Mouse (Mus musculus) CH12.LX (cell line): ENCODE data around the gene Pak2. TPM values are rescaled to one million over a fixed set of nuclear protein-coding genes. Genes with fewer than 3 reads are reported as not detected.

ENCODE experiments used
- DNase-seq: peaks from one replicate; pipeline ENCODE4 v3.0.0-alpha.2; 2013; ENCODE audit errors: extremely low read depth
- H3K27ac ChIP-seq: 2 replicates; pipeline ENCODE4 v1.5.1; 2012; ENCODE audit warnings: low read depth, mild to moderate bottlenecking, control low read depth, moderate library complexity; ENCODE audit not compliant: insufficient read depth
- H3K27me3 ChIP-seq: replicated peaks from 2 replicates; pipeline ENCODE3; 2012; ENCODE audit warnings: inconsistent platforms
- H3K36me3 ChIP-seq, 2 experiments: replicated peaks in 1 of 2; 2 replicates each; pipeline versions ENCODE3 to v1.6.1; 2012; ENCODE audit warnings: inconsistent platforms in 1 of 2, low read length in 1 of 2, mild to moderate bottlenecking in 1 of 2, mixed read lengths in 1 of 2, moderate library complexity in 1 of 2; ENCODE audit not compliant: control insufficient read depth in 1 of 2, insufficient read depth in 1 of 2
- H3K4me1 ChIP-seq, 2 experiments: 2 replicates each; pipeline ENCODE4 v1.6.1; 2012; ENCODE audit warnings: inconsistent platforms in 1 of 2, moderate library complexity in 1 of 2; ENCODE audit not compliant: insufficient read depth in 2 of 2, control insufficient read depth in 1 of 2
- H3K4me2 ChIP-seq: 2 replicates; pipeline ENCODE4 v1.6.1; 2012; ENCODE audit warnings: low read depth, mild to moderate bottlenecking, control low read depth; ENCODE audit not compliant: poor library complexity, insufficient read depth, severe bottlenecking
- H3K4me3 ChIP-seq, 3 experiments: fragments of 150-350 bp in 1 of 3; sonication (generic) in 1 of 3; replicated peaks in 1 of 3; 2 replicates each; pipeline versions ENCODE3 to v1.5.1; 2011 to 2012; ENCODE audit warnings: low read depth in 2 of 3, low read length in 2 of 3, mild to moderate bottlenecking in 2 of 3, moderate library complexity in 2 of 3, control low read depth in 1 of 3, improper control_type of control experiment in 1 of 3, inconsistent platforms in 1 of 3, mixed read lengths in 1 of 3; ENCODE audit not compliant: poor library complexity in 1 of 3
- H3K79me2 ChIP-seq: replicated peaks from 2 replicates; pipeline ENCODE4 v1.6.1; 2012; ENCODE audit warnings: mild to moderate bottlenecking, moderate library complexity; ENCODE audit not compliant: control insufficient read depth, poor library complexity, insufficient read depth, severe bottlenecking; ENCODE audit errors: extremely low read depth
- H3K9ac ChIP-seq: 2 replicates; pipeline ENCODE4 v1.6.1; 2012; ENCODE audit warnings: low read depth, mild to moderate bottlenecking, control low read depth, moderate library complexity; ENCODE audit not compliant: insufficient read depth
- H3K9me3 ChIP-seq: replicated peaks from 2 replicates; pipeline ENCODE3; 2012; ENCODE audit warnings: low read length, inconsistent platforms, mixed read lengths
- BHLHE40 ChIP-seq: IDR thresholded peaks from 2 replicates; pipeline ENCODE4 v1.6.1; 2011; ENCODE audit warnings: mild to moderate bottlenecking, low read depth, low read length, improper control_type of control experiment
- CHD1 ChIP-seq: IDR thresholded peaks from 2 replicates; pipeline ENCODE4 v1.6.1; 2012; ENCODE audit warnings: low read depth, low read length, improper control_type of control experiment, inconsistent platforms
- CHD2 ChIP-seq: IDR thresholded peaks from 2 replicates; pipeline ENCODE4 v1.6.1; 2011; ENCODE audit warnings: low read length, improper control_type of control experiment
- CTCF ChIP-seq, 2 experiments: IDR thresholded peaks in 1 of 2; conservative IDR thresholded peaks in 1 of 2; 2 replicates each; pipeline ENCODE4 v1.5.1; 2011 to 2012; ENCODE audit warnings: low read depth in 2 of 2, low read length in 2 of 2, improper control_type of control experiment in 1 of 2, inconsistent platforms in 1 of 2, mild to moderate bottlenecking in 1 of 2, moderate library complexity in 1 of 2
- E2F4 ChIP-seq: IDR thresholded peaks from 2 replicates; pipeline ENCODE4 v1.6.1; 2011; ENCODE audit warnings: low read depth, low read length, improper control_type of control experiment; ENCODE audit not compliant: insufficient replicate concordance
- ELF1 ChIP-seq: IDR thresholded peaks from 2 replicates; pipeline ENCODE4 v1.6.1; 2014; ENCODE audit warnings: low read depth, mild to moderate bottlenecking, inconsistent platforms, low read length, improper control_type of control experiment
- EP300 ChIP-seq: IDR thresholded peaks from 2 replicates; pipeline ENCODE4 v1.6.1; 2011; ENCODE audit warnings: low read length, improper control_type of control experiment
- ETS1 ChIP-seq: conservative IDR thresholded peaks from 2 replicates; pipeline ENCODE4 v1.6.1; 2012; ENCODE audit warnings: low read depth, mild to moderate bottlenecking, inconsistent platforms, low read length, improper control_type of control experiment, moderate library complexity
- GABPA ChIP-seq: IDR thresholded peaks from 2 replicates; pipeline ENCODE4 v1.6.1; 2012; ENCODE audit warnings: low read depth, low read length, improper control_type of control experiment, inconsistent platforms; ENCODE audit not compliant: insufficient replicate concordance
- HCFC1 ChIP-seq: IDR thresholded peaks from 2 replicates; pipeline ENCODE4 v1.6.1; 2012; ENCODE audit warnings: low read depth, mild to moderate bottlenecking, inconsistent platforms, low read length, improper control_type of control experiment
- IRF4 ChIP-seq: IDR thresholded peaks from 2 replicates; pipeline ENCODE4 v1.6.1; 2014; ENCODE audit warnings: low read depth, mild to moderate bottlenecking, inconsistent platforms, low read length, improper control_type of control experiment
- JUN ChIP-seq: IDR thresholded peaks from 2 replicates; pipeline ENCODE4 v1.6.1; 2011; ENCODE audit warnings: low read depth, mild to moderate bottlenecking, low read length, improper control_type of control experiment, moderate library complexity; ENCODE audit not compliant: insufficient read depth
- JUND ChIP-seq: conservative IDR thresholded peaks from 2 replicates; pipeline ENCODE4 v1.6.1; 2011; ENCODE audit warnings: low read depth, low read length, improper control_type of control experiment
- KAT2A ChIP-seq: IDR thresholded peaks from 2 replicates; pipeline ENCODE4 v1.6.1; 2012; ENCODE audit warnings: low read length, improper control_type of control experiment, inconsistent platforms; ENCODE audit not compliant: insufficient replicate concordance
- MAFK ChIP-seq: IDR thresholded peaks from 2 replicates; pipeline ENCODE4 v1.6.1; 2011; ENCODE audit warnings: low read length, improper control_type of control experiment; ENCODE audit not compliant: insufficient replicate concordance
- MAX ChIP-seq: IDR thresholded peaks from 2 replicates; pipeline ENCODE4 v1.6.1; 2011; ENCODE audit warnings: low read length, improper control_type of control experiment
- MAZ ChIP-seq: IDR thresholded peaks from 2 replicates; pipeline ENCODE4 v1.6.1; 2012; ENCODE audit warnings: low read depth, mild to moderate bottlenecking, inconsistent platforms, low read length, improper control_type of control experiment, moderate library complexity
- MEF2A ChIP-seq: IDR thresholded peaks from 2 replicates; pipeline ENCODE4 v1.6.1; 2014; ENCODE audit warnings: low read depth, mild to moderate bottlenecking, inconsistent platforms, low read length, improper control_type of control experiment, borderline replicate concordance
- MXI1 ChIP-seq: IDR thresholded peaks from 2 replicates; pipeline ENCODE4 v1.6.1; 2011; ENCODE audit warnings: mild to moderate bottlenecking, low read depth, low read length, improper control_type of control experiment
- MYC ChIP-seq: IDR thresholded peaks from 2 replicates; pipeline ENCODE4 v1.6.1; 2011; ENCODE audit warnings: low read depth, mild to moderate bottlenecking, improper control_type of control experiment, low read length
- NELFE ChIP-seq: IDR thresholded peaks from 2 replicates; pipeline ENCODE4 v1.6.1; 2011; ENCODE audit warnings: low read depth, low read length, improper control_type of control experiment
- NRF1 ChIP-seq: IDR thresholded peaks from 2 replicates; pipeline ENCODE4 v1.6.1; 2014; ENCODE audit warnings: low read depth, mild to moderate bottlenecking, inconsistent platforms, low read length, improper control_type of control experiment, moderate library complexity
- PAX5 ChIP-seq: IDR thresholded peaks from 2 replicates; pipeline ENCODE4 v1.6.1; 2012; ENCODE audit warnings: low read length, inconsistent platforms, mixed read lengths
- POLR2A ChIP-seq: IDR thresholded peaks from 2 replicates; pipeline ENCODE4 v1.6.1; 2011; ENCODE audit warnings: low read depth, mild to moderate bottlenecking, improper control_type of control experiment, low read length
- POLR2AphosphoS2 ChIP-seq: IDR thresholded peaks from 2 replicates; pipeline ENCODE4 v1.6.1; 2011; ENCODE audit warnings: low read depth, low read length, improper control_type of control experiment
- RAD21 ChIP-seq: IDR thresholded peaks from 2 replicates; pipeline ENCODE4 v1.6.1; 2011; ENCODE audit warnings: low read depth, mild to moderate bottlenecking, low read length, improper control_type of control experiment, moderate library complexity
- RCOR1 ChIP-seq: conservative IDR thresholded peaks from 2 replicates; pipeline ENCODE4 v1.6.1; 2012; ENCODE audit warnings: low read depth, mild to moderate bottlenecking, inconsistent platforms, low read length, improper control_type of control experiment
- SIN3A ChIP-seq: IDR thresholded peaks from 2 replicates; pipeline ENCODE4 v1.6.1; 2012; ENCODE audit warnings: low read length, improper control_type of control experiment, inconsistent platforms
- SMC3 ChIP-seq: IDR thresholded peaks from 2 replicates; pipeline ENCODE4 v1.6.1; 2011; ENCODE audit warnings: low read depth, low read length, improper control_type of control experiment
- TBP ChIP-seq: conservative IDR thresholded peaks from 2 replicates; pipeline ENCODE4 v1.6.1; 2011; ENCODE audit warnings: low read depth, low read length, improper control_type of control experiment
- TCF12 ChIP-seq: IDR thresholded peaks from 2 replicates; pipeline ENCODE4 v1.6.1; 2014; ENCODE audit warnings: low read depth, mild to moderate bottlenecking, inconsistent platforms, low read length, improper control_type of control experiment
- UBTF ChIP-seq: IDR thresholded peaks from 2 replicates; pipeline ENCODE4 v1.6.1; 2012; ENCODE audit warnings: low read depth, mild to moderate bottlenecking, inconsistent platforms, low read length, improper control_type of control experiment, moderate library complexity
- USF1 ChIP-seq: IDR thresholded peaks from 2 replicates; pipeline ENCODE4 v1.6.1; 2014; ENCODE audit warnings: low read depth, mild to moderate bottlenecking, inconsistent platforms, low read length, improper control_type of control experiment
- USF2 ChIP-seq: conservative IDR thresholded peaks from 2 replicates; pipeline ENCODE4 v1.6.1; 2011; ENCODE audit warnings: low read depth, low read length, improper control_type of control experiment
- ZC3H11A ChIP-seq: IDR thresholded peaks from 2 replicates; pipeline ENCODE4 v1.6.1; 2012; ENCODE audit warnings: low read depth, mild to moderate bottlenecking, inconsistent platforms, low read length, improper control_type of control experiment
- ZKSCAN1 ChIP-seq: IDR thresholded peaks from 2 replicates; pipeline ENCODE4 v1.6.1; 2012; ENCODE audit warnings: low read depth, inconsistent platforms, low read length, improper control_type of control experiment, borderline replicate concordance
- ZMIZ1 ChIP-seq: IDR thresholded peaks from 2 replicates; pipeline ENCODE4 v1.6.1; 2012; ENCODE audit warnings: low read depth, mild to moderate bottlenecking, inconsistent platforms, low read length, improper control_type of control experiment
- ZNF384 ChIP-seq: IDR thresholded peaks from 2 replicates; pipeline ENCODE4 v1.6.1; 2012; ENCODE audit warnings: low read depth, low read length, improper control_type of control experiment, inconsistent platforms
- dilution Hi-C: fragments of 300-500 bp; cut with MboI; formaldehyde crosslinking; loops from 2 replicates; pipeline ENCODE4 v1.14.3; 2020; ENCODE audit warnings: low sequenced_read_pairs; ENCODE audit not compliant: extremely low pct_unique_long_range_greater_than_20kb, extremely low pct_ligation_motif_present
- in situ Hi-C: fragments of 300-500 bp; cut with MboI; formaldehyde crosslinking; loops from 3 replicates; pipeline ENCODE4 v1.14.3; 2019; ENCODE audit warnings: low sequenced_read_pairs, low pct_ligation_motif_present, low pct_unique_long_range_greater_than_20kb, mixed read lengths
- polyA plus RNA-seq: library from polyadenylated mRNA; unstranded; fragments of >175 nt; gene quantifications from 2 replicates; pipeline ENCODE4 v1.2.1, GENCODE M21; 2012; ENCODE audit warnings: low read depth; ENCODE audit not compliant: insufficient read length
- total RNA-seq, 2 experiments: library from RNA; depleted of rRNA; stranded (reverse); fragments of 300-350 nt in 1 of 2; fragments of >200 nt in 1 of 2; gene quantifications; 2 replicates each; pipeline ENCODE4 v1.2.3; 2012 to 2014

Pak2 gene
- total RNA-seq (2012; rRNA removed) (37.2 and 43.5 TPM in 2 replicates), total RNA-seq (2014; rRNA removed) (69.8 and 73.1 TPM in 2 replicates), polyA plus RNA-seq (69.0 and 79.7 TPM in 2 replicates)

- DNase-seq, result peak; percentile 88
- no peaks in the 10 kb centered on the region for H3K27me3 ChIP-seq
- H3K9me3 ChIP-seq, result no peaks in the 10 kb centered on the region
- H3K4me3 ChIP-seq, result peak within 1 kb of the TSS; percentile 68 to 87 (median 81)
- H3K79me2 ChIP-seq, result peaks cover 44% of the 10 kb centered on the region
- H3K36me3 ChIP-seq, result peaks cover 0 to 19% of the 10 kb centered on the region in 2 experiments
- in situ Hi-C loops (no loop called here), dilution Hi-C loops (no loop called here)
- peak within 1 kb of the TSS; percentile 88 for H3K9ac ChIP-seq
- TF ChIP-seq MAX (peak; percentile 42; the same call in 1 of the 2 replicates), TCF12 (peak; percentile 70), SIN3A (peak; percentile 67), MYC (peak; percentile 51; the same call in 1 of the 2 replicates), MAFK (no peak), CHD1 (peak; percentile 8; the same call in 1 of the 2 replicates), USF2 (no peak), E2F4 (no peak), RAD21 (no peak), POLR2AphosphoS2 (peak; percentile 84), JUND (no peak), NRF1 (peak; percentile 59), RCOR1 (no peak), EP300 (no peak), ZC3H11A (no peak), NELFE (peak; percentile 89), MXI1 (peak; percentile 74; the same call in 1 of the 2 replicates), POLR2A (peak; percentile 92), CTCF (conservative IDR thresholded peaks at IDR 0.05 in 1 of 2, IDR thresholded peaks at IDR 0.05 in 1 of 2; ENCODE audit: low read depth in 2 of 2, low read length in 2 of 2) (no peak), HCFC1 (peak; percentile 84), MEF2A (no peak), GABPA (no peak; the same call in 1 of the 2 replicates), ELF1 (peak; percentile 69), ZNF384 (no peak), SMC3 (no peak), JUN (no peak), IRF4 (peak; percentile 47; the same call in 1 of the 2 replicates), KAT2A (0 out of 2 replicates have a peak, but pooled peaks have one; percentile 13), USF1 (no peak), UBTF (peak; percentile 98), PAX5 (no peak), BHLHE40 (no peak), MAZ (peak; percentile 87; the same call in 1 of the 2 replicates), ETS1 (no peak), CHD2 (no peak), ZKSCAN1 (no peak), ZMIZ1 (peak; percentile 91), TBP (0 out of 2 replicates have a peak, but pooled peaks have one; percentile 11)
- peak within 1 kb of the TSS; percentile 71 for H3K27ac ChIP-seq
- H3K4me1 ChIP-seq, result peaks cover 9 to 35% of the 10 kb centered on the region in 2 experiments
- H3K4me2 ChIP-seq, result peak within 1 kb of the TSS; percentile 100
Measured at GRCm38 (mm10) chr16:32078991-32079511, at the start of gene Pak2. Gene Pak2 (minus strand): TSS chr16:32079342.
